Mouse (Mus musculus) MEL (cell line): ENCODE results near the gene Rab33b. TPM values are rescaled to one million over a fixed set of nuclear protein-coding genes. Genes with fewer than 3 reads are reported as not detected.

Experiments used
- DNase-seq: peaks from one replicate; pipeline ENCODE4 v3.0.0; 2011; ENCODE audit warnings: low read depth, low spot score
- H3K27ac ChIP-seq: 2 replicates; pipeline ENCODE4 v1.5.1; 2012; ENCODE audit warnings: low read depth, mild to moderate bottlenecking, control low read depth, low read length, moderate library complexity; ENCODE audit not compliant: control insufficient read depth
- H3K27me3 ChIP-seq, 2 experiments: fragments of 150-350 bp in 1 of 2; sonication (generic) in 1 of 2; 2 replicates each; pipeline ENCODE4 v1.6.1; 2012; ENCODE audit warnings: low read length in 2 of 2, mild to moderate bottlenecking in 2 of 2, improper control_type of control experiment in 1 of 2, moderate library complexity in 1 of 2; ENCODE audit not compliant: insufficient read depth in 2 of 2, control insufficient read depth in 1 of 2
- H3K36me3 ChIP-seq, 2 experiments: 2 replicates each; pipeline ENCODE4 v1.6.1; 2012 to 2014; ENCODE audit warnings: low read length in 2 of 2, improper control_type of control experiment in 1 of 2, inconsistent platforms in 1 of 2, mild to moderate bottlenecking in 1 of 2; ENCODE audit not compliant: insufficient read depth in 2 of 2, control insufficient read depth in 1 of 2
- H3K4me1 ChIP-seq, 2 experiments: fragments of 150-350 bp in 1 of 2; sonication (generic) in 1 of 2; 2 replicates each; pipeline ENCODE4 v1.6.1; 2012; ENCODE audit warnings: low read length in 2 of 2, improper control_type of control experiment in 1 of 2, mild to moderate bottlenecking in 1 of 2; ENCODE audit not compliant: insufficient read depth in 2 of 2, control insufficient read depth in 1 of 2
- H3K4me3 ChIP-seq, 2 experiments: fragments of 150-350 bp in 1 of 2; sonication (generic) in 1 of 2; 2 replicates each; pipeline ENCODE4 v1.5.1; 2012; ENCODE audit warnings: low read depth in 2 of 2, low read length in 2 of 2, mild to moderate bottlenecking in 2 of 2, moderate library complexity in 2 of 2, control low read depth in 1 of 2, improper control_type of control experiment in 1 of 2; ENCODE audit not compliant: control insufficient read depth in 1 of 2, insufficient read depth in 1 of 2
- H3K79me2 ChIP-seq: 2 replicates; pipeline ENCODE4 v1.6.1; 2012; ENCODE audit warnings: mild to moderate bottlenecking, low read length, moderate library complexity; ENCODE audit not compliant: control insufficient read depth, poor library complexity, insufficient read depth
- H3K9ac ChIP-seq: 2 replicates; pipeline ENCODE4 v1.6.1; 2012; ENCODE audit warnings: low read depth, mild to moderate bottlenecking, control low read depth, low read length, moderate library complexity; ENCODE audit not compliant: control insufficient read depth, poor library complexity, severe bottlenecking
- H3K9me3 ChIP-seq: fragments of 150-350 bp; sonication (generic); replicated peaks from 2 replicates; pipeline ENCODE4 v1.6.1; 2012; ENCODE audit warnings: mild to moderate bottlenecking, low read length, improper control_type of control experiment, moderate library complexity; ENCODE audit not compliant: insufficient read depth
- BHLHE40 ChIP-seq: IDR thresholded peaks from 2 replicates; pipeline ENCODE4 v1.6.1; 2012; ENCODE audit warnings: low read depth, mild to moderate bottlenecking, inconsistent platforms, low read length, improper control_type of control experiment, borderline replicate concordance
- CHD1 ChIP-seq: IDR thresholded peaks from 2 replicates; pipeline ENCODE4 v1.6.1; 2012; ENCODE audit warnings: low read depth, mild to moderate bottlenecking, inconsistent platforms, low read length, improper control_type of control experiment
- CHD2 ChIP-seq: IDR thresholded peaks from 2 replicates; pipeline ENCODE4 v1.6.1; 2011; ENCODE audit warnings: low read length, improper control_type of control experiment
- E2F4 ChIP-seq: IDR thresholded peaks from 2 replicates; pipeline ENCODE4 v1.6.1; 2011; ENCODE audit warnings: low read depth, low read length, improper control_type of control experiment, borderline replicate concordance
- ELF1 ChIP-seq: IDR thresholded peaks from 2 replicates; pipeline ENCODE4 v1.6.1; 2014; ENCODE audit warnings: low read depth, mild to moderate bottlenecking, inconsistent platforms, low read length, improper control_type of control experiment, moderate library complexity
- EP300 ChIP-seq, 2 experiments: IDR thresholded peaks; 2 replicates each; pipeline ENCODE4 v1.6.1; 2011; ENCODE audit warnings: improper control_type of control experiment in 2 of 2, low read length in 2 of 2, low read depth in 1 of 2, mild to moderate bottlenecking in 1 of 2
- GABPA ChIP-seq: IDR thresholded peaks from 2 replicates; pipeline ENCODE4 v1.6.1; 2012; ENCODE audit warnings: low read depth, mild to moderate bottlenecking, inconsistent platforms, low read length, improper control_type of control experiment, moderate library complexity
- KAT2A ChIP-seq: conservative IDR thresholded peaks from 2 replicates; pipeline ENCODE4 v1.6.1; 2012; ENCODE audit warnings: low read depth, low read length, improper control_type of control experiment, inconsistent platforms
- MAFK ChIP-seq: IDR thresholded peaks from 2 replicates; pipeline ENCODE4 v1.6.1; 2011; ENCODE audit warnings: low read depth, mild to moderate bottlenecking, low read length, improper control_type of control experiment, borderline replicate concordance
- MAX ChIP-seq: IDR thresholded peaks from 2 replicates; pipeline ENCODE4 v1.6.1; 2011; ENCODE audit warnings: low read length, improper control_type of control experiment
- MAZ ChIP-seq: IDR thresholded peaks from 2 replicates; pipeline ENCODE4 v1.6.1; 2012; ENCODE audit warnings: low read depth, mild to moderate bottlenecking, inconsistent platforms, low read length, improper control_type of control experiment
- MEF2A ChIP-seq: IDR thresholded peaks from 2 replicates; pipeline ENCODE4 v1.6.1; 2014; ENCODE audit warnings: low read depth, mild to moderate bottlenecking, inconsistent platforms, low read length, improper control_type of control experiment; ENCODE audit not compliant: poor library complexity, insufficient replicate concordance, severe bottlenecking; ENCODE audit errors: extremely low read depth
- MYB ChIP-seq: IDR thresholded peaks from 2 replicates; pipeline ENCODE4 v1.6.1; 2011; ENCODE audit warnings: mild to moderate bottlenecking, low read depth, low read length, improper control_type of control experiment
- MYC ChIP-seq: IDR thresholded peaks from 2 replicates; pipeline ENCODE4 v1.6.1; 2011; ENCODE audit warnings: low read depth, mild to moderate bottlenecking, low read length, improper control_type of control experiment, moderate library complexity
- NELFE ChIP-seq: IDR thresholded peaks from 2 replicates; pipeline ENCODE4 v1.6.1; 2011; ENCODE audit warnings: low read depth, low read length, improper control_type of control experiment
- POLR2AphosphoS2 ChIP-seq: IDR thresholded peaks from 2 replicates; pipeline ENCODE4 v1.6.1; 2011; ENCODE audit warnings: low read length, improper control_type of control experiment
- POLR2AphosphoS5 ChIP-seq: IDR thresholded peaks from 2 replicates; pipeline ENCODE4 v1.6.1; 2012; ENCODE audit warnings: low read depth, borderline replicate concordance, mild to moderate bottlenecking, inconsistent platforms, low read length, moderate library complexity, mixed read lengths
- SIN3A ChIP-seq: IDR thresholded peaks from 2 replicates; pipeline ENCODE4 v1.6.1; 2012; ENCODE audit warnings: low read length, improper control_type of control experiment, inconsistent platforms
- SMC3 ChIP-seq: IDR thresholded peaks from 2 replicates; pipeline ENCODE4 v1.6.1; 2011; ENCODE audit warnings: low read depth, low read length, improper control_type of control experiment
- TAL1 ChIP-seq: IDR thresholded peaks from 2 replicates; pipeline ENCODE4 v1.6.1; 2012; ENCODE audit warnings: mild to moderate bottlenecking, inconsistent platforms, low read length, moderate library complexity, mixed read lengths
- TCF12 ChIP-seq: IDR thresholded peaks from 2 replicates; pipeline ENCODE4 v1.6.1; 2014; ENCODE audit warnings: low read depth, mild to moderate bottlenecking, inconsistent platforms, low read length, improper control_type of control experiment, moderate library complexity
- USF1 ChIP-seq: IDR thresholded peaks from 2 replicates; pipeline ENCODE4 v1.6.1; 2014; ENCODE audit warnings: low read depth, mild to moderate bottlenecking, inconsistent platforms, low read length, improper control_type of control experiment, moderate library complexity
- ZC3H11A ChIP-seq: IDR thresholded peaks from 2 replicates; pipeline ENCODE4 v1.6.1; 2012; ENCODE audit warnings: low read depth, mild to moderate bottlenecking, inconsistent platforms, low read length, improper control_type of control experiment
- ZKSCAN1 ChIP-seq: IDR thresholded peaks from 2 replicates; pipeline ENCODE4 v1.6.1; 2012; ENCODE audit warnings: low read depth, mild to moderate bottlenecking, inconsistent platforms, low read length, improper control_type of control experiment, moderate library complexity
- ZMIZ1 ChIP-seq: IDR thresholded peaks from 2 replicates; pipeline ENCODE4 v1.6.1; 2012; ENCODE audit warnings: low read depth, mild to moderate bottlenecking, inconsistent platforms, low read length, improper control_type of control experiment, moderate library complexity
- ZNF384 ChIP-seq: IDR thresholded peaks from 2 replicates; pipeline ENCODE4 v1.6.1; 2012; ENCODE audit warnings: low read depth, mild to moderate bottlenecking, inconsistent platforms, low read length, improper control_type of control experiment
- polyA plus RNA-seq, 2 experiments: library from polyadenylated mRNA; stranded (reverse) in 1 of 2; unstranded in 1 of 2; fragments of >175 nt in 1 of 2; fragments of >200 nt in 1 of 2; gene quantifications; 2 replicates each; pipeline versions ENCODE4 v1.2.1 to v1.2.4; 2012; ENCODE audit warnings: low replicate concordance in 2 of 2, low read depth in 1 of 2; ENCODE audit not compliant: insufficient read length in 2 of 2, insufficient read depth in 1 of 2, missing spikeins in 1 of 2
- total RNA-seq: library from RNA; depleted of rRNA; stranded (reverse); fragments of 300-350 nt; gene quantifications from 2 replicates; pipeline ENCODE4 v1.2.3, GENCODE M21; 2012

Rab33b gene
- total and polyA plus RNA-seq, 3 experiments, result 4.9 to 5.2 TPM; not detected in 1

DNA sequence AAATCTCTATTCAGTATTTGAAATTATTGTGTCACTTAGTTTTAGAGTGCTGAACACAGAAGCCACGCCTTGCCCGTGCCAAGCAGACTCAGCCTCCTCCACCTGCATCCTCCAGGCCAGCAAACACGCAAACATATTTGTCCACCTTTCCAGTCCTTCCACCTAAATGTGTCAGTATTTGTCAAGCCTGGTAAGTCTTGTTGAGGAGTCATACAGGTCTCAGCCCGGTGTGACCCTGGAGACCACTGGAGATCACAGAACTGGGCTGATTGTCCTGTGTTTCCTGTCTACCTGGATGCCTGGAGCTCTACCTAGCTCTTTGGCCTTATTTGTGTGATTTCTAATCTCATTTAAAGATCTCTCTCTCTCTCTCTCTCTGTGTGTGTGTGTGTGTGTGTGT lies 16.2 kb downstream of the Rab33b start:
- no peaks in the 10 kb centered on the region for H3K4me1 ChIP-seq
- H3K4me3 ChIP-seq, result no peak overlapping the region
- no peak overlapping the region for H3K9ac ChIP-seq
- no peak overlapping the region for H3K27ac ChIP-seq
- peaks cover 0 to 4% of the 10 kb centered on the region in 2 experiments; a peak in 2 of 4 replicates for H3K36me3 ChIP-seq
- no peaks in the 10 kb centered on the region for H3K9me3 ChIP-seq
- H3K27me3 ChIP-seq, result no peaks in the 10 kb centered on the region; a peak in 1 of 4 replicates
- no peaks in the 10 kb centered on the region for H3K79me2 ChIP-seq
- no peak for DNase-seq
- no peak for TF ChIP-seq MAFK
- TF ChIP-seq, all 39 proteins: peak for 0

DNA sequence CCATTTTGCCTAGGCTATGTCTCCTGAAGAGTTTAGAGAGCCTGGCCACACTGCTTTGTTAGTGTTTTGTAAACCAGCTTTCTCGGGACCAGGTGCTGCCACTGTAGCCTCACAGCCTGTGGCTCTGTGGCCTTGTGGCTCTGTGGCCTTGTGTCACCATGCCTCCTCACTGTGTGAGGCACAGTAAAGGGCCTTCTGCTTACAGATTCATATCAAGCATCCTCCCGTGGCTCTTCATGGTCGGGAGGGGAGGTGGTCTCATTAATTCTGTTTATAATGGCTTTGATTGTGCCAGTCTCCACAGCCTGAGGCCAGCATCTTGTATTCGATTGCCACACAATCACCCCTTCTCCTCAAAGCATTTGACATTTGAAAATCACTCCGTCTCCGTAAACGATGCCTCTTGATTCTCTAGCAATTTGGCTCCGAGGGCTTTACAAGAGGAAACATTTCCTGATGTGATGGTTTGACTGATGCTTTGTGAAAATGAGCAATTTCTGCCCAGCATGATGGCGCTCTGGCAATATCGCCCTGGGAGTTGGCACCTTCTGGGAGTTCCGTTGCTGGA lies 20.7 kb downstream of the Rab33b start:
- no peak for TF ChIP-seq CHD1
- TF ChIP-seq MYC, result no peak
- TF ChIP-seq ELF1, result no peak
- no peak for TF ChIP-seq GABPA
- TF ChIP-seq KAT2A, result no peak
- TF ChIP-seq NELFE, result no peak
- TF ChIP-seq ZNF384, result no peak
- no peak for TF ChIP-seq CHD2
- no peak for TF ChIP-seq MEF2A
- no peak for TF ChIP-seq MAX
- no peak for TF ChIP-seq USF1
- TF ChIP-seq EP300 (IDR thresholded peaks at IDR 0.05; ENCODE audit: low read depth in 1 of 2, low read length in 2 of 2), result no peak
- no peak for TF ChIP-seq ZKSCAN1
- no peak overlapping the region for H3K27ac ChIP-seq
- H3K27me3 ChIP-seq, result no peaks in the 10 kb centered on the region; a peak in 1 of 4 replicates
- H3K4me1 ChIP-seq, result no peaks in the 10 kb centered on the region
- DNase-seq, result no peak
- H3K4me3 ChIP-seq, result no peak overlapping the region
- H3K9ac ChIP-seq, result no peak overlapping the region
- no peaks in the 10 kb centered on the region for H3K9me3 ChIP-seq
- no peaks in the 10 kb centered on the region for H3K79me2 ChIP-seq
- H3K36me3 ChIP-seq, result no peaks in the 10 kb centered on the region

DNA sequence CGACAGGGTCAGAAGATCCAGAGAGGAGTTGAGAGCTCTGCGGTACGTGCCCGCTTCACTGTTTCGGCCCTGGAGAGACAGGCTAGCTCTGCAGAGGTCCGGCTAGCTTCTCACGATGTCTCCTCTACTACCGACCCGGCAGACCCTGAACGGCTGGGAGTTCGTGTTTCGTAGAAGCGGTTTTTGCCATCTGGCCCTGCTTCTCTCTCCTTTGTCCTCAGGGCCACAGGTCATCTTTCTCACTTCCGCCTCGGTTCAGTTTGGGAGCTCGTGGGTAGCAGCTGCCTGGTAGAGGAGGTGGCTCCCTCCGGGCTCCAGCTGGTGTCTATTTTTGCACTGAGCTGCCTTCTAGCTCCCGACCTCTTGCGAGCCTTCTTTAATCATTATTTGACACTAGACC lies 21.7 kb downstream of the Rab33b start:
- H3K36me3 ChIP-seq, result no peaks in the 10 kb centered on the region
- H3K27ac ChIP-seq, result no peak overlapping the region
- no peaks in the 10 kb centered on the region for H3K79me2 ChIP-seq
- DNase-seq, result no peak
- H3K9me3 ChIP-seq, result no peaks in the 10 kb centered on the region
- H3K4me1 ChIP-seq, result no peaks in the 10 kb centered on the region
- H3K9ac ChIP-seq, result no peak overlapping the region
- TF ChIP-seq BHLHE40, result no peak
- no peak for TF ChIP-seq MEF2A
- TF ChIP-seq POLR2AphosphoS5, result no peak
- TF ChIP-seq SIN3A, result no peak
- no peak for TF ChIP-seq EP300 (IDR thresholded peaks at IDR 0.05; ENCODE audit: low read depth in 1 of 2, low read length in 2 of 2)
- TF ChIP-seq MYC, result no peak
- no peak for TF ChIP-seq TAL1
- TF ChIP-seq CHD1, result no peak
- no peak for TF ChIP-seq MYB
- TF ChIP-seq TCF12, result no peak
- no peak for TF ChIP-seq SMC3
- TF ChIP-seq MAZ, result no peak
- TF ChIP-seq USF1, result no peak
- no peak for TF ChIP-seq ZMIZ1
- no peak for TF ChIP-seq ZC3H11A
- TF ChIP-seq E2F4, result no peak
- no peak for TF ChIP-seq POLR2AphosphoS2
- no peak for TF ChIP-seq GABPA
- no peak overlapping the region for H3K4me3 ChIP-seq
- no peaks in the 10 kb centered on the region; a peak in 1 of 4 replicates for H3K27me3 ChIP-seq
